Comparison of ENCODE assay signal across 7 mouse cellular contexts in the genomic region with DNA sequence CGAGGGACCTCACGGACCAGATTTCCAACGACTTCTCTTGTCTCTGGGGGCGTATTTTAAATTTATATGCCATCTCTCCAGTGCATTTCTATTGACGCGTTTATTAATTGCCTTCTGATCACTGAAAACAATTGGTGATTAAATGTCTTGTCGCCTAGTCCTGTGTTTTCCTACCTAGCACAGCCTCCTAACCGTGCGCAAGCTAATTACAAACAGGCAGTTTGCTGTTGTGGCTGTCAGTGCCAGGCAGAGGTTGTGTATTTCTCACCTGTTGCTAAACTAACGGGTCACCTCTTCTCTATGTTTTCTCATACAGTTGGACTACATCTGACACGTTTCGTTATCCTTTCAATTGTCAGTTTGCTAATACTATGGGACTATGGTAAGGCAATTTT. TPM values are rescaled to one million over a fixed set of nuclear protein-coding genes. Genes with fewer than 3 reads are reported as not detected.
A peak's percentile ranks its signal among the peaks of the same experiment; 100 is the strongest.
DNase-seq lines count a peak whose midpoint lies in the region; ATAC-seq and TF ChIP-seq lines count a peak whose summit lies in the region.

No protein-coding gene starts in this region.

- peak overlapping the region; percentile 77 for H3K4me2 ChIP-seq in lung, embryonic 14.5 days
- H3K4me2 ChIP-seq in forebrain, embryonic 12.5 days = peak overlapping the region; percentile 67
- peak overlapping the region; percentile 72 for H3K4me2 ChIP-seq in intestine, embryonic 16.5 days (ENCODE audit: low read depth, low read length)
- H3K4me2 ChIP-seq in neural tube, embryonic 15.5 days = peak overlapping the region; percentile 64

- H3K27me3 ChIP-seq in lung, embryonic 14.5 days (ENCODE audit: insufficient read depth, low read length) = no peaks in the 10 kb centered on the region
- H3K27me3 ChIP-seq in forebrain, embryonic 12.5 days = peaks cover 3% of the 10 kb centered on the region; the same call in 1 of the 2 replicates
- no peaks in the 10 kb centered on the region for H3K27me3 ChIP-seq in intestine, embryonic 16.5 days (replicated peaks; ENCODE audit: control insufficient read depth, insufficient read depth, low read length)
- no peaks in the 10 kb centered on the region for H3K27me3 ChIP-seq in neural tube, embryonic 15.5 days (replicated peaks)

- no peaks in the 10 kb centered on the region for H3K9me3 ChIP-seq in lung, embryonic 14.5 days (ENCODE audit: low read depth, low read length)
- no peaks in the 10 kb centered on the region for H3K9me3 ChIP-seq in forebrain, embryonic 12.5 days
- H3K9me3 ChIP-seq in intestine, embryonic 16.5 days (ENCODE audit: control insufficient read depth, low read length) = no peaks in the 10 kb centered on the region
- H3K9me3 ChIP-seq in neural tube, embryonic 15.5 days (replicated peaks) = no peaks in the 10 kb centered on the region

- peak overlapping the region; percentile 47 for H3K9ac ChIP-seq in lung, embryonic 14.5 days
- peak overlapping the region; percentile 43 for H3K9ac ChIP-seq in forebrain, embryonic 12.5 days
- peak overlapping the region; percentile 80 for H3K9ac ChIP-seq in intestine, embryonic 16.5 days (ENCODE audit: low read depth, low read length)
- peak overlapping the region; percentile 53 for H3K9ac ChIP-seq in neural tube, embryonic 15.5 days (replicated peaks)

- no peak overlapping the region for H3K27ac ChIP-seq in lung, embryonic 14.5 days (ENCODE audit: low read depth)
- peak overlapping the region; percentile 66; the same call in 1 of the 2 replicates for H3K27ac ChIP-seq in forebrain, embryonic 12.5 days
- peak overlapping the region; percentile 48; the same call in 1 of the 2 replicates for H3K27ac ChIP-seq in intestine, embryonic 16.5 days (ENCODE audit: low read length)
- H3K27ac ChIP-seq in neural tube, embryonic 15.5 days (replicated peaks) = peak overlapping the region; percentile 81

- H3K36me3 ChIP-seq in lung, embryonic 14.5 days (ENCODE audit: insufficient read depth) = no peaks in the 10 kb centered on the region
- H3K36me3 ChIP-seq in forebrain, embryonic 12.5 days (replicated peaks) = no peaks in the 10 kb centered on the region
- H3K36me3 ChIP-seq in intestine, embryonic 16.5 days (ENCODE audit: control insufficient read depth, insufficient read depth, low read length) = no peaks in the 10 kb centered on the region
- H3K36me3 ChIP-seq in neural tube, embryonic 15.5 days = no peaks in the 10 kb centered on the region; the same call in 1 of the 2 replicates

- H3K4me3 ChIP-seq in lung, embryonic 14.5 days (ENCODE audit: low read depth, low read length) = peak overlapping the region; percentile 57
- peak overlapping the region; percentile 55 for H3K4me3 ChIP-seq in forebrain, embryonic 12.5 days (replicated peaks)
- peak overlapping the region; percentile 63 for H3K4me3 ChIP-seq in intestine, embryonic 16.5 days (ENCODE audit: low read length)
- peak overlapping the region; percentile 66 for H3K4me3 ChIP-seq in neural tube, embryonic 15.5 days (replicated peaks)

- no peak for DNase-seq in lung, embryonic 14.5 days
- DNase-seq in lung, postnatal 25 days (ENCODE audit: low spot score) = no peak
- DNase-seq in gastrocnemius, postnatal 25 days = no peak

- 10% methylated on average over 12 of the region's 12 CpGs for WGBS in lung, embryonic 14.5 days
- 9% methylated on average over 12 of the region's 12 CpGs for WGBS in forebrain, embryonic 12.5 days
- 8% methylated on average over 12 of the region's 12 CpGs for WGBS in intestine, embryonic 16.5 days
- 7% methylated on average over 12 of the region's 12 CpGs for WGBS in neural tube, embryonic 15.5 days

- peak; percentile 9; the same call in 1 of the 2 replicates for ATAC-seq in lung, embryonic 14.5 days (ENCODE audit: insufficient read depth)
- peak; percentile 54; the same call in 1 of the 2 replicates for ATAC-seq in forebrain, embryonic 12.5 days (ENCODE audit: low FRiP score)
- peak; percentile 17; the same call in 1 of the 2 replicates for ATAC-seq in intestine, embryonic 16.5 days
- ATAC-seq in neural tube, embryonic 15.5 days (ENCODE audit: low FRiP score) = peak; percentile 69
- ATAC-seq in inflammation-experienced regulatory T-cells, adult 6 months = no peak

- 0 out of 2 replicates have a peak, but pooled peaks cover 3% of the 10 kb centered on the region for H3K4me1 ChIP-seq in lung, embryonic 14.5 days (ENCODE audit: insufficient read depth)
- H3K4me1 ChIP-seq in forebrain, embryonic 12.5 days = peaks cover 7% of the 10 kb centered on the region; the same call in 1 of the 2 replicates
- peaks cover 3% of the 10 kb centered on the region; the same call in 1 of the 2 replicates for H3K4me1 ChIP-seq in intestine, embryonic 16.5 days (ENCODE audit: control insufficient read depth, insufficient read depth, low read length)
- H3K4me1 ChIP-seq in neural tube, embryonic 15.5 days = peaks cover 13% of the 10 kb centered on the region

- TF ChIP-seq CTCF in lung, embryonic 14.5 days (IDR thresholded peaks at IDR 0.05; ENCODE audit: low read depth) = no peak

RNA-seq across cellular contexts. Expression of gene Rnf32, which starts 0.5 kb away (rescaled TPM):
- polyA plus RNA-seq in lung, embryonic 14.5 days (2014; fragmentation: Nextera tagmentation; extraction: Ambion mirVana) = 3.9 TPM in 2 replicates
- polyA plus RNA-seq in forebrain, embryonic 12.5 days (2016; fragmentation: Nextera tagmentation; extraction: Ambion mirVana) = 9.2 and 9.4 TPM in 2 replicates
- 6.1 and 7.7 TPM in 2 replicates for polyA plus RNA-seq in intestine, embryonic 16.5 days (2015; fragmentation: Nextera tagmentation; extraction: Ambion mirVana)
- 14.2 and 14.9 TPM in 2 replicates for polyA plus RNA-seq in neural tube, embryonic 15.5 days (2015; fragmentation: Nextera tagmentation; extraction: Ambion mirVana)
- polyA plus RNA-seq in inflammation-experienced regulatory T-cells, adult 6 months (2017; shearing (Covaris generic)) = 1 to 10 TPM in 1 of 3 experiments, under 1 TPM in 2; 0.78 to 2.0 (median 0.99) TPM
- total RNA-seq in gastrocnemius, postnatal 25 days (2021) = 1 to 10 TPM in 1 of 2 experiments, under 1 TPM in 1; 0.88 to 1.3 TPM
